Mouse (Mus musculus): ENCODE results near the gene Ccdc110. TPM values are rescaled to one million over a fixed set of nuclear protein-coding genes. Genes with fewer than 3 reads are reported as not detected.

Gene Ccdc110
- polyA plus RNA-seq, 1 experiment, result not detected

- Histone ChIP-seq H3K4me1 (ENCODE audit: control insufficient read depth, insufficient read depth, low read length) (no peaks in the 10 kb centered on the region), H3K4me3 (replicated peaks; ENCODE audit: control insufficient read depth, low read depth, low read length) (no peak overlapping the region), H3K27ac (ENCODE audit: control insufficient read depth, insufficient read depth, low read depth, low read length, poor library complexity) (no peak overlapping the region)
- no peak for TF ChIP-seq CTCF (IDR thresholded peaks at IDR 0.05; ENCODE audit: control insufficient read depth, insufficient read depth, low read length)
- TF ChIP-seq POLR2A (IDR thresholded peaks at IDR 0.05; ENCODE audit: borderline replicate concordance, control insufficient read depth, low read depth, low read length), result no peak
- WGBS, result 58% methylated on average over 2 of the region's 2 CpGs
Observed at GRCm38 (mm10) chr8:45988189-45988588, 53.8 kb downstream of the Ccdc110 start.

DNA sequence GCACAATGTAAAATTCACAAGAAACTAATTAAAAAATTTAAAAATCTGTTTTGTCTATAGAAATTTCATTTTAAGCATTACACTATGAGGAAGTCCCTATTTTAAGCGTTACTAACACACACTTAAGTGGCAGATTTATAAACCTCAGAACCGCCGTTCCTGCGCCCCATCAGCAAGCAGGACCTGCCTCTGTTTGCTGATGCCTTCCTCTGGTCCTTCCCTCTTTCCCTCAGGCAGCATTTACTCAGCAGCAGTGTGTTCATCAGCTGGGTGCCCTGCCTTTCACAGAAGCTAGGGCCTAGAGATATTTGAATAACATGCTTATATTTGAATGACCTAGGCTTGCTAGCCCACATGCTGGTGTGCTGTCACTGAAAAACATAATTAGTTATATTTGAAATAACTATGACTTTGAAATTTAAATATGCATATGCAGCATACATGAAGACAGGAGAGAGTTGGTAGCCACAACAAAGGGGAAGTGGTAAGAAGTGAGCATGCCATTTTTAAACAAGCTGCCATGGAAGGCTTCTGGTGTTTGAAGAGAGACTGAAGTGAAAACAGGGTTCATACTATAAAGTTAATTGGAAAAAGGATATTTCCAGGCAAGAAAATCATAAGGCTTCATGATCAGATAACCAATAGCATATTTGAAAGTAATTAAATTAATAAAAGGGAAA, 56.4 kb downstream of the Ccdc110 start:
- Histone ChIP-seq H3K4me1 (ENCODE audit: control insufficient read depth, insufficient read depth, low read length) (no peaks in the 10 kb centered on the region), H3K27ac (ENCODE audit: control insufficient read depth, insufficient read depth, low read depth, low read length, poor library complexity) (no peak overlapping the region)
- 33% methylated on average over 4 of the region's 4 CpGs for WGBS

More for the DNA sequence above, 56.4 kb downstream of the Ccdc110 start:
- H3K4me3 ChIP-seq (replicated peaks; ENCODE audit: control insufficient read depth, low read depth, low read length), result no peak overlapping the region
- TF ChIP-seq CTCF (IDR thresholded peaks at IDR 0.05; ENCODE audit: control insufficient read depth, insufficient read depth, low read length), result no peak

Other genes starting within 250 kb of the Ccdc110 start
- gene Pdlim3, start 49.2 kb upstream of the Ccdc110 start, polyA plus RNA-seq (2011; ENCODE audit: insufficient read depth, insufficient read length, low replicate concordance, missing spikeins), result 3.0 TPM in 1 of 2 replicates, not detected in the other
- gene 1700029J07Rik, start 40.6 kb downstream of the Ccdc110 start, polyA plus RNA-seq (2011; ENCODE audit: insufficient read depth, insufficient read length, low replicate concordance, missing spikeins), result 0.54 and 3.3 TPM in 2 replicates
- gene Ufsp2, start 40.9 kb downstream of the Ccdc110 start, polyA plus RNA-seq (2011; ENCODE audit: insufficient read depth, insufficient read length, low replicate concordance, missing spikeins), result 12.7 and 23.3 TPM in 2 replicates
- gene Lrp2bp, start 64.7 kb downstream of the Ccdc110 start, polyA plus RNA-seq (2011; ENCODE audit: insufficient read depth, insufficient read length, low replicate concordance, missing spikeins), result not detected in 2 replicates
- 9.0 TPM in 1 of 2 replicates, not detected in the other for gene Ankrd37, start 71.1 kb downstream of the Ccdc110 start, polyA plus RNA-seq (2011; ENCODE audit: insufficient read depth, insufficient read length, low replicate concordance, missing spikeins)
- gene Cfap97, start 217.2 kb downstream of the Ccdc110 start, polyA plus RNA-seq (2011; ENCODE audit: insufficient read depth, insufficient read length, low replicate concordance, missing spikeins), result 5.1 and 5.8 TPM in 2 replicates
- gene Snx25, start 217.5 kb downstream of the Ccdc110 start, polyA plus RNA-seq (2011; ENCODE audit: insufficient read depth, insufficient read length, low replicate concordance, missing spikeins), result 4.9 and 12.5 TPM in 2 replicates